Mouse (Mus musculus) neural tube, embryonic 10.5 days (tissue): ENCODE results near the gene Aip.

Source experiments
- DNase-seq: peaks from one replicate; pipeline ENCODE4 v3.0.0-alpha.2; 2017; ENCODE audit warnings: low spot score; ENCODE audit errors: extremely low spot score

The Aip gene

GRCm38 (mm10) chr19:4125741-4126696, at the start of gene Aip:
TSS of gene Aip (minus strand) at chr19:4125858.
- peak; percentile 97 for DNase-seq

GRCm38 (mm10) chr19:4172925-4173324, 47.3 kb upstream of the Aip start:
- DNase-seq = no peak

GRCm38 (mm10) chr19:4171393-4172290, 46.0 kb upstream of the Aip start:
- DNase-seq = no peak

- DNase-seq = no peak
Measured at GRCm38 (mm10) chr19:4170723-4171392, 45.2 kb upstream of the Aip start.

- DNase-seq = no peak
Measured at GRCm38 (mm10) chr19:4169810-4170209, 44.2 kb upstream of the Aip start.

- peak; percentile 99 for DNase-seq
Measured at GRCm38 (mm10) chr19:4169378-4169784, 43.7 kb upstream of the Aip start.

- DNase-seq = no peak
Measured at GRCm38 (mm10) chr19:4166678-4167476, 41.2 kb upstream of the Aip start.

GRCm38 (mm10) chr19:4164721-4165120, 39.1 kb upstream of the Aip start:
- no peak for DNase-seq

GRCm38 (mm10) chr19:4164100-4164499, 38.4 kb upstream of the Aip start:
- no peak for DNase-seq

GRCm38 (mm10) chr19:4163543-4163887, 37.9 kb upstream of the Aip start:
- DNase-seq = no peak

GRCm38 (mm10) chr19:4162646-4163542, 37.2 kb upstream of the Aip start, which contains the start of gene Rps6kb2:
TSS of gene Rps6kb2 (minus strand) at chr19:4163354.
- peak; percentile 95 for DNase-seq

- DNase-seq = no peak
Measured at GRCm38 (mm10) chr19:4159049-4159448, 33.4 kb upstream of the Aip start.

GRCm38 (mm10) chr19:4156771-4157170, 31.1 kb upstream of the Aip start:
- DNase-seq = no peak

- no peak for DNase-seq
Measured at GRCm38 (mm10) chr19:4156073-4156579, 30.5 kb upstream of the Aip start.

- DNase-seq = no peak
Measured at GRCm38 (mm10) chr19:4155223-4156072, 29.8 kb upstream of the Aip start.

GRCm38 (mm10) chr19:4154437-4155222, 29.0 kb upstream of the Aip start:
- no peak for DNase-seq

- DNase-seq = no peak
Measured at GRCm38 (mm10) chr19:4153232-4153654, 27.6 kb upstream of the Aip start, which contains the start of gene Ptprcap. TSS of gene Ptprcap (plus strand) at chr19:4153604.
